Mouse (Mus musculus) ES-Bruce4 (cell line): ENCODE measurements around the gene Sh3d19. TPM values are rescaled to one million over a fixed set of nuclear protein-coding genes. Genes with fewer than 3 reads are reported as not detected.

Experiments used
- H3K27ac ChIP-seq: 2 replicates; pipeline ENCODE4 v1.5.1; 2012; ENCODE audit warnings: low read length, inconsistent platforms; ENCODE audit not compliant: insufficient read depth
- H3K27me3 ChIP-seq: 2 replicates; pipeline ENCODE4 v1.6.1; 2012; ENCODE audit warnings: mild to moderate bottlenecking, low read length, inconsistent platforms; ENCODE audit not compliant: control insufficient read depth, poor library complexity, insufficient read depth, severe bottlenecking
- H3K36me3 ChIP-seq: 2 replicates; pipeline ENCODE4 v1.6.1; 2012; ENCODE audit warnings: inconsistent platforms, mild to moderate bottlenecking, low read length, moderate library complexity; ENCODE audit not compliant: control insufficient read depth, poor library complexity, insufficient read depth, severe bottlenecking
- H3K4me1 ChIP-seq: one replicate; pipeline ENCODE4 v1.8.1; 2011; ENCODE audit warnings: low read length; ENCODE audit not compliant: control insufficient read depth, insufficient read depth
- H3K4me3 ChIP-seq: 2 replicates; pipeline ENCODE4 v1.5.1; 2011; ENCODE audit warnings: low read depth, mild to moderate bottlenecking, low read length
- H3K9ac ChIP-seq: 2 replicates; pipeline ENCODE4 v1.6.1; 2012; ENCODE audit warnings: low read depth, mild to moderate bottlenecking, inconsistent platforms; ENCODE audit not compliant: poor library complexity, severe bottlenecking
- H3K9me3 ChIP-seq: replicated peaks from 2 replicates; pipeline ENCODE4 v1.6.1; 2012; ENCODE audit warnings: mild to moderate bottlenecking, low read length, inconsistent platforms; ENCODE audit not compliant: control insufficient read depth, poor library complexity, insufficient read depth, severe bottlenecking
- CTCF ChIP-seq: IDR thresholded peaks from one replicate; pipeline ENCODE4 v1.8.1; 2011; ENCODE audit warnings: low read depth, low read length
- EP300 ChIP-seq: IDR thresholded peaks from 2 replicates; pipeline ENCODE4 v1.6.1; 2011; ENCODE audit warnings: low read depth, low read length; ENCODE audit not compliant: insufficient read depth
- POLR2A ChIP-seq: IDR thresholded peaks from one replicate; pipeline ENCODE4 v1.8.1; 2011; ENCODE audit warnings: low read length; ENCODE audit not compliant: insufficient read depth
- polyA plus RNA-seq: library from polyadenylated mRNA; stranded (reverse); fragments of >200 nt; gene quantifications from 2 replicates; pipeline ENCODE4 v1.2.4, GENCODE M21; 2011; ENCODE audit warnings: low read depth; ENCODE audit not compliant: missing spikeins, insufficient read depth, insufficient read length

Sh3d19 gene
- polyA plus RNA-seq, 1 experiment, result 46.6 TPM

DNA sequence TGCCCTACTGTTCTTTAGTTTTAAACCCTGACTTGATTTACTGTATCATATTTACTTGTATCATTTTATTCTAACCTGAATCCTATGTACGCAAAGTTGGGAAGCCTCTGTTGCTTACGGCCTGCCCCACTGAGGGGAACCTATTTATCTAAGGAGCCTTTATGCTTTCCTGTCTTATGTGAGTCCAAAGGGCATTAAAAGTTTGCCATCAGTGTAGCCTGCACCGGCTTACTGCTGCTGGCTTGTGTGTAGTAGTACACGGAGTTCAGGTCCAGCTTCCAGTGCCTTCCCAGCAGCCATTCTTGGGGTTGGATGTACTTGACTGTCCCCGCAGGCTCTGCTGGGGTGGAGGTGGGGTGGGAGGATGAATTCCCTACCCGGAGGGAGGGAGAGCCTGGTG is 13.6 kb downstream of the Sh3d19 start:
- Histone ChIP-seq H3K36me3 (peaks cover 8% of the 10 kb centered on the region; the same call in 1 of the 2 replicates), H3K4me1 (peaks cover 2% of the 10 kb centered on the region), H3K9me3 (peaks cover 6% of the 10 kb centered on the region), H3K27me3 (no peaks in the 10 kb centered on the region), H3K27ac (no peak overlapping the region), H3K9ac (no peak overlapping the region), H3K4me3 (no peak overlapping the region)
- TF ChIP-seq POLR2A (no peak), EP300 (no peak), CTCF (no peak)

- Histone ChIP-seq H3K4me1 (peaks cover 2% of the 10 kb centered on the region), H3K36me3 (peaks cover 8% of the 10 kb centered on the region; the same call in 1 of the 2 replicates), H3K9me3 (peaks cover 6% of the 10 kb centered on the region), H3K4me3 (no peak overlapping the region), H3K27me3 (no peaks in the 10 kb centered on the region), H3K9ac (no peak overlapping the region), H3K27ac (no peak overlapping the region)
- TF ChIP-seq CTCF (no peak), POLR2A (no peak), EP300 (no peak)
Observed at GRCm38 (mm10) chr3:85987225-85987624, 16.3 kb downstream of the Sh3d19 start.

DNA sequence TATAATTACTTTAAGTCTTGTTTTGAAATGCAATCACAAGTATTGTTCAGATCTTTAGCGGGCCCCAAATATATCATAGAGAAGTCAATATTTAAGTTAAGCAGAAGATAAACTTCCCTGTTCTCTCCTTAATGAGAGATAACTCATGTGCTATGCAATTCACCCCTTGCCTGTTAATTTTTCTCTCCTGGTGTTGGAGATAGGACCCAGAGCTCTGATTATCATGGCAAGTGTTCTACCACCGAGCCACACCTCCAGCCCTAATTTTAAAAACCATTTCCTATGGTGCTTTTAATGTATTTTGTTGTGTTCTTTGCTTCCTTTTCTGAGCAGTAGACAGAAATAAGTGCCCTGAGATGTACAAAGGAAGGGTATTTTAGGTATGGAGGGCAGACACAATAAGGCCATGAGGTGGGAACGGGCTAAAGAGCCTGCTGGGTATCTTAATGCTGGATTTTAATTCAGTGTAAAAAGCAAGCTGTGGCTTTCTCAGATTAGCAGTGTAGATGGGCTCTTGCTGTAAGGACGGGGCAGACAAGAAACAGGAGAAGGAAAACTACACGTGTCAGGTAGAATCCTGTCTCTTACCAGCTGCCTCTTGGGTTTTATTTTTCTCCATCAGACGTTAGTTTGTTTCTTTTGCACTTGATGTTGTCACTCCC is 20.4 kb downstream of the Sh3d19 start:
- Histone ChIP-seq H3K9ac (no peak overlapping the region), H3K36me3 (peaks cover 8% of the 10 kb centered on the region; the same call in 1 of the 2 replicates), H3K4me1 (peaks cover 3% of the 10 kb centered on the region), H3K9me3 (peaks cover 6% of the 10 kb centered on the region), H3K27ac (peak overlapping the region; percentile 84), H3K27me3 (no peaks in the 10 kb centered on the region), H3K4me3 (no peak overlapping the region)
- TF ChIP-seq EP300 (no peak), POLR2A (no peak), CTCF (no peak)

DNA sequence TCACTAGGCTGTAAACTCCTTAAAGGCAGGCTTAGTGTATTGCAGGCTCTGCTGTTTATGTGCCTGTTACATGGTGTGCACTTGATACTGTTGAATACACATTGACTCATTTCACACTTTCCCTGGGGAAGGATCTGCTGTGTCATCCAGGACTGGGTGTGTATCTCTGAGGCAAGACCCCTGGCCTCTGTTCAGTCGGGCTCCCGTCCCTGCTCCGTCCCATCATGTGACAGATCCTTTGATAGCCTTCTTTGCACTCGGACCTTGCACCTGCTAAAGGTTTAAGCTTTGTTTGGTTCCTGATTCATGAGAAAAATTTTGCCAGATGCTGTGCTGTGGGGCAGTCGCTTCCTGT is 20.9 kb downstream of the Sh3d19 start:
- Histone ChIP-seq H3K27ac (peak overlapping the region; percentile 84), H3K4me1 (peaks cover 3% of the 10 kb centered on the region), H3K9ac (no peak overlapping the region), H3K9me3 (peaks cover 6% of the 10 kb centered on the region), H3K36me3 (peaks cover 8% of the 10 kb centered on the region; the same call in 1 of the 2 replicates), H3K27me3 (no peaks in the 10 kb centered on the region), H3K4me3 (peak overlapping the region; percentile 19; the same call in 1 of the 2 replicates)
- TF ChIP-seq EP300 (peak; percentile 75), POLR2A (no peak), CTCF (no peak)

DNA sequence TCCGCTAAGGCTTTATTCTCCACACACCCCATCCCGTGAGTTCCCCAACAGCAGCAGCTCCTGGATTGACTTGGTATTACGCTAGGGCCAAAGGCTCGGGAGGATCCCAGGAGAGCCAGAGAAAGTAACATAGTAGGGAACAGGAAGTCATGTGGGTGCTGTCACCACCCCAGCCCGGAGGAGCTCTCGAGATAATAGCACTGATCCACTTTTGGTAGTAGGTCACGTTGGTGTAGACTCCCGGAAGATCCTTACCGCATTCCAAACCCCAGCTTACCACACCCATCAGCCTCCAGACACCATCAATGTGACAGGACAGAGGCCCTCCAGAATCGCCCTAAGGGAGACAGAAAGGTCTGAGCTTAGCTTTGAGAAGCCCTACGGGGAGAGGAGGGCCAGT is 22.8 kb downstream of the Sh3d19 start:
- Histone ChIP-seq H3K4me3 (peak overlapping the region; percentile 50), H3K27me3 (no peaks in the 10 kb centered on the region), H3K9me3 (no peaks in the 10 kb centered on the region), H3K4me1 (peaks cover 3% of the 10 kb centered on the region), H3K9ac (no peak overlapping the region), H3K36me3 (no peaks in the 10 kb centered on the region), H3K27ac (peak overlapping the region; percentile 52)
- TF ChIP-seq POLR2A (no peak), EP300 (peak; percentile 57; the same call in 1 of the 2 replicates)

GRCm38 (mm10) chr3:85994645-85995044 is 23.7 kb downstream of the Sh3d19 start:
- Histone ChIP-seq H3K4me3 (no peak overlapping the region), H3K36me3 (no peaks in the 10 kb centered on the region), H3K9ac (no peak overlapping the region), H3K27ac (no peak overlapping the region), H3K4me1 (peaks cover 3% of the 10 kb centered on the region), H3K27me3 (no peaks in the 10 kb centered on the region), H3K9me3 (no peaks in the 10 kb centered on the region)
- TF ChIP-seq CTCF (no peak), POLR2A (no peak), EP300 (no peak)
